ENCODE assay signal across 11 mouse cellular contexts in genomic region chrX:48093555-48093954, GRCm38 (mm10). TPM values are rescaled to one million over a fixed set of nuclear protein-coding genes. Genes with fewer than 3 reads are reported as not detected.
A peak's percentile ranks its signal among the peaks of the same experiment; 100 is the strongest.
DNase-seq lines count a peak whose midpoint lies in the region; ATAC-seq lines count a peak whose summit lies in the region.
"Had no signal": no experiment of that assay in that cellular context is flagged by ENCODE, and none has a peak within 500 bp of the region (broad histone marks: within the 10 kb centered on the region; RNA-seq: fewer than 3 reads in every experiment).

No protein-coding gene starts in this region.

- H3K27ac ChIP-seq in forebrain, embryonic 15.5 days (replicated peaks), result no peak overlapping the region
- H3K27ac ChIP-seq: liver, embryonic 15.5 days had no signal

- 0 out of 2 replicates have a peak, but pooled peaks cover 3% of the 10 kb centered on the region for H3K4me1 ChIP-seq in forebrain, embryonic 15.5 days
- H3K4me1 ChIP-seq: liver, embryonic 15.5 days had no signal

- H3K9ac ChIP-seq in forebrain, embryonic 15.5 days (replicated peaks), result no peak overlapping the region
- H3K9ac ChIP-seq: heart, embryonic 12.5 days; liver, embryonic 15.5 days had no signal

- H3K4me3 ChIP-seq in forebrain, embryonic 15.5 days, result no peak overlapping the region
- H3K4me3 ChIP-seq: heart, embryonic 12.5 days; liver, embryonic 15.5 days had no signal

- no peak overlapping the region for H3K4me2 ChIP-seq in forebrain, embryonic 15.5 days (replicated peaks)
- H3K4me2 ChIP-seq: heart, embryonic 12.5 days; liver, embryonic 15.5 days had no signal

- ATAC-seq in megakaryocyte progenitor cell, adult 5-6 weeks (replicated peaks; ENCODE audit: poor library complexity), result peak; percentile 76
- no peak for ATAC-seq in activated CD4-positive, CD25-positive, alpha-beta regulatory T cell, adult 4 months
- no peak for ATAC-seq in forebrain, embryonic 15.5 days (replicated peaks)

- 48% methylated on average over 3 of the region's 3 CpGs for WGBS in forebrain, embryonic 15.5 days

- no peaks in the 10 kb centered on the region for H3K9me3 ChIP-seq in forebrain, embryonic 15.5 days
- H3K9me3 ChIP-seq: heart, embryonic 12.5 days; liver, embryonic 15.5 days had no signal

- no peaks in the 10 kb centered on the region for H3K27me3 ChIP-seq in forebrain, embryonic 15.5 days
- H3K27me3 ChIP-seq: liver, embryonic 15.5 days had no signal

- no peaks in the 10 kb centered on the region for H3K36me3 ChIP-seq in forebrain, embryonic 15.5 days
- H3K36me3 ChIP-seq: heart, embryonic 12.5 days; liver, embryonic 15.5 days had no signal

- peak; percentile 44 for DNase-seq in cerebellum, adult 11-12 months
- DNase-seq in cerebellum, adult 9-10 months, result no peak
- DNase-seq in kidney, postnatal 14 days, result peak; percentile 40
- no peak for DNase-seq in kidney, adult 8-10 months
- DNase-seq in CD4-positive helper T cell, adult 2 months (ENCODE audit: low read depth, low spot score), result peak; percentile 14
- DNase-seq: adrenal gland, postnatal 36 days had no signal

RNA-seq across cellular contexts. Expression of gene Xpnpep2, which starts 15.0 kb away (rescaled TPM):
- total RNA-seq in megakaryocyte progenitor cell, adult 5-6 weeks (2015), result not detected in 2 replicates
- total RNA-seq in megakaryocyte progenitor cell, adult 5-6 weeks (2017), result not detected in 2 replicates
- under 1 TPM in 1 of 2 experiments, not detected in 1; 0.48 TPM for polyA plus RNA-seq in activated CD4-positive, CD25-positive, alpha-beta regulatory T cell, adult 4 months (2017; shearing (Covaris generic))
- polyA plus RNA-seq in forebrain, embryonic 15.5 days (2015; fragmentation: Nextera tagmentation; extraction: Ambion mirVana), result 0.56 and 0.59 TPM in 2 replicates

RNA-seq across cellular contexts. Expression of gene Sash3, which starts 52.7 kb away (rescaled TPM):
- total RNA-seq in megakaryocyte progenitor cell, adult 5-6 weeks (2015), result 46.5 and 54.2 TPM in 2 replicates
- 77.9 and 86.1 TPM in 2 replicates for total RNA-seq in megakaryocyte progenitor cell, adult 5-6 weeks (2017)
- 100 to 1,000 TPM; 305 to 323 TPM for polyA plus RNA-seq in activated CD4-positive, CD25-positive, alpha-beta regulatory T cell, adult 4 months (2017; shearing (Covaris generic))
- polyA plus RNA-seq in forebrain, embryonic 15.5 days (2015; fragmentation: Nextera tagmentation; extraction: Ambion mirVana), result 0.55 and 0.94 TPM in 2 replicates

RNA-seq across cellular contexts. Expression of gene Apln, which starts 58.9 kb away (rescaled TPM):
- total RNA-seq in megakaryocyte progenitor cell, adult 5-6 weeks (2015), result 0.76 and 0.99 TPM in 2 replicates
- total RNA-seq in megakaryocyte progenitor cell, adult 5-6 weeks (2017), result 0.75 and 1.7 TPM in 2 replicates
- under 1 TPM; 0.21 to 0.57 TPM for polyA plus RNA-seq in activated CD4-positive, CD25-positive, alpha-beta regulatory T cell, adult 4 months (2017; shearing (Covaris generic))
- 4.6 and 5.1 TPM in 2 replicates for polyA plus RNA-seq in forebrain, embryonic 15.5 days (2015; fragmentation: Nextera tagmentation; extraction: Ambion mirVana)

Comparison
In these comparisons a context has a peak if more than half of its experiments do, and no peak if none do; other contexts are left out.
1. DNase-seq: peak in cerebellum, adult 11-12 months (single experiment), kidney, postnatal 14 days (single experiment) and CD4-positive helper T cell, adult 2 months (single experiment); none in cerebellum, adult 9-10 months (single experiment) and kidney, adult 8-10 months (0 of 2).
2. RNA of gene Sash3, which starts 52.7 kb away (polyA plus RNA-seq): 305 to 323 TPM in activated CD4-positive, CD25-positive, alpha-beta regulatory T cell, adult 4 months; 0.55 to 0.94 TPM in forebrain, embryonic 15.5 days; every median in the first group is over 100 times any median in the second.